Mouse (Mus musculus) embryo, embryonic 11.5 days (tissue): Measurements from ENCODE around the gene Tex9.
"Not testable (repeated sequence)": the region's sequence is repeated elsewhere in the genome, so short reads cannot be mapped to it uniquely, and the experiment has no call there.

Experiments used
- DNase-seq: peaks from one replicate; pipeline ENCODE4 v3.0.0-alpha.2; 2012; ENCODE audit warnings: low read depth, low spot score

The Tex9 gene

DNA sequence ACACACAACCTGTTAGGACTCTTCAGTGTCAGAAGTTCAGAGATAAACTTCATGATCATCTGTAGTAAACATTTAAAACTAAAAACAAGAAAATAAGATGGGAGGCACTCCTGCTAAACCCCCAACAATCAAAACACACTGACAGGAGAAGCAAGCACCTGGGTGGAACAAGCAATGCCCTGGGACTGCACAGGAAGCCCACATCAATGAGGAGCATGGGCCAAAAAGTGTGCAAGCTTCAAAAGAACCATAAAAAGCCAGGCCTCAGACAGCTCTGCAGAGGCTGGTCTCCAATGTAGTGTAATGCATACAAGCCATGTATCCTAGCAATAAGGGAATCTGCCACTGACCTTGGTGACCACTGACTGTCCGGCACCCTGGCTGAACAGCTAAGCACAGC is 12.7 kb downstream of the Tex9 start:
- DNase-seq: no peak

GRCm38 (mm10) chr9:72477306-72477705 is 14.7 kb downstream of the Tex9 start:
- DNase-seq: no peak

GRCm38 (mm10) chr9:72475511-72475910 is 16.5 kb downstream of the Tex9 start:
- no peak for DNase-seq

DNA sequence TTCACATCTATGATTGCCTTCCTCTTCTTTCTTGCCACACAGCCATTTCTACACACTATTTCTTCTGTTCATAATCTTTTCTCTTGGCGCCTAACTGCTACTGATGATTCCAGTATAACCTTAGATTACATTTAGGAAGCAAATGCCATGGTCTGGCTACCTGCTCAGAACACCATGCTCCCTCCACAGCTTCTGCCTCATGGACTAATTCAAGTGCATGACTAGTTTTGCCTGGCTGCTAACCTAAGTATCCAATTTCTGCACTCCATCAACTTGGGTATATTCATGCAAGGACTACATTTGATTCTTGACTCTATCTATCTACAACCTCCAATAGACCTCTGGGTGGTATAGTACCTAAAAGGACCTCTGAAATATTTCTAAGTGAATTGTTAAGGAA is 22.2 kb downstream of the Tex9 start:
- no peak for DNase-seq

DNA sequence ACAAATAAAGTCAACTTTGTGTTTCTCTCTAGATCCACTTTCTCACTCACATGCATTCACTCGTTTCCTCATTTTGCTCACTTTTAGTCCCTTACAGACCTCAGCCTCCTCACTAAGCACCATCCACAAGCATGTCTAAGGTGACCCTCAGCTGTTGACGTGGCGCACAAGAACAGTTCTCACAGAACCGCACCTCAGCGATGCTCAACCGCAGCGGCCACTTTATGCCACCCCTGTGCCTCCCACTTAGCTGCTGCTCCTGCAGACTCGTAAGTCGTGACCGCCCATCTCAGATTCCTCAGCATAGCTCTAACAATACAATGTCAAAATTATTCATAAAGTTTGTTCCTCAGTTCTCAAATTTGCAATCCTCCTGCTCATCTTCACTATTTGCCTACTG is 23.4 kb downstream of the Tex9 start:
- no peak for DNase-seq

- DNase-seq: no peak
Observed at GRCm38 (mm10) chr9:72467551-72468407, 24.2 kb downstream of the Tex9 start.

- DNase-seq: no peak
Observed at GRCm38 (mm10) chr9:72465754-72466181, 26.2 kb downstream of the Tex9 start.

GRCm38 (mm10) chr9:72464806-72465205 is 27.2 kb downstream of the Tex9 start:
- DNase-seq: no peak

DNA sequence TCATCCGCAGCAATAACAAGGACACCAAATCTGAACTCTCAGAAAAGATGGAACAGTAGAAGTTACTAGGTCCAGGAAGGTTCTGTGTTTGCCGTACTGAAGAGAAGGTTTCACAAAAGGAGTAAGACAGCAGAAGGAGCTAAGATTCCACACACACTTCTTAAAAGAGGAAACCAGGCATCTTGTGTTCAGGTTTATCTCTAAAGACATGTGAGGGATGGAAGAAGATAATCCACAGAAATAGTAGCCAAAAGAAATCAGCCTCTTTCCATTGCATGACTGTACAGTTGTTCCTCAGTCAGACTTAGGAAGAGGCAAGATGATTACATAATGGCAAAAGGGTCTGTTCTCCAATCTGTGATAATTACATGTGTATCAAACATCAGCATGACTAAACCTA is 29.6 kb downstream of the Tex9 start:
- no peak for DNase-seq

- no peak for DNase-seq
Observed at GRCm38 (mm10) chr9:72460767-72461166, 31.2 kb downstream of the Tex9 start.

GRCm38 (mm10) chr9:72459703-72460102 is 32.3 kb downstream of the Tex9 start:
- DNase-seq: no peak

- DNase-seq: no peak
Observed at GRCm38 (mm10) chr9:72458233-72458632, 33.8 kb downstream of the Tex9 start.

- no peak for DNase-seq
Observed at GRCm38 (mm10) chr9:72456374-72456773, 35.6 kb downstream of the Tex9 start.

DNA sequence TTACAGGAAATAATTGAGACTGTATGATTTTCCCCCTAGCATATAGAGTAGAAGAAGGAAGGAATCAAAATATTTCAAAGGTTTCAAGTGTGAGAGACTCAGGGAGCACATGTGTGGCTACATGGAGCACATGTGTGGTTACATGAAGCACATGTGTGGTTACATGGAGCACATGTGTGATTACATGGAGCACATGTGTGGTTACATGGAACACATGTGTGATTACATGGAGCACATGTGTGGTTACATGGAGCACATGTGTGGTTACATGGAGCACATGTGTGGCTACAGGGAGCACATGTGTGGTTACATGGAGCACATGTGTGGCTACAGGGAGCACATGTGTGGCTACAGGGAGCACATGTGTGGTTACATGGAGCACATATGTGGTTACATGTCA is 37.7 kb downstream of the Tex9 start:
- not testable (repeated sequence) for DNase-seq

DNA sequence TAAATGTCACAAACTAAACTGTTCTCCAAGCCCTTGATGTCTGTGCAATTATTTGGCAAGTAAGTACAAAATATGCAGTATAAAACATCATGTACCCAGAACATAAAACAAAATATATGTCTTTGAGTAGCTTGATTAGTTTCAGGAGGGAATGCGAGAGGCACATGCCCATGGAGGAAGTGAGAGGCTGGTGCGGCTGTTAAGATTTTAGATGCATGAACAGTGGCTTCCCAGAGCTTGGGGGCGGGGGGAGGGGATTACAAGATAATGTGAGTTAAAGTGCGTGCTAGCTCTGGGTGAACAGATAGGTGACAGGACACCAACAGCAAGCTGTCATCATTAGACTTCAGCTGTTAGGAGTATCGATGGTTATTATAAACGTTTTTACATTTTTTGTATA is 40.9 kb downstream of the Tex9 start:
- DNase-seq: no peak

- no peak for DNase-seq
Observed at GRCm38 (mm10) chr9:72450363-72450762, 41.6 kb downstream of the Tex9 start.

GRCm38 (mm10) chr9:72449841-72450240 is 42.2 kb downstream of the Tex9 start:
- DNase-seq: no peak

DNA sequence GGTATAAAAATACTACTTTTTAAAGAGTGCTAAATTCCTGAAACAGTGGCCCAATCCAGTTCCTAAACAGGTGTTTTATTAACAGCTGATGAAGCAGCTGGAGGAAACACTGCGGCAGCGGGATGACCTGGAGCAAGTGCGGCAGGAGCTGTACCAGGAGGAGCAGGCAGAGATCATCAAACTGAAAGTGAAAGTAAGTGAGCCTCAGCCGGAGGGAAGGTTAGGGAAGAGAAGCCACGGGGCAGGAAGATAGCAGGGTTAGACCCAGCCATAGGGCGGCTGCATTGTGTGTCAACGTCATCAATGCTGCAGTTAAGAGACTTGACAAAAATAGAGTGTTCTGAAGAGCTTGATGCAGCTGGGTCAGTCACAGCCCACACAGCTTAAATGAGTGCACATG is 42.6 kb downstream of the Tex9 start:
- no peak for DNase-seq

DNA sequence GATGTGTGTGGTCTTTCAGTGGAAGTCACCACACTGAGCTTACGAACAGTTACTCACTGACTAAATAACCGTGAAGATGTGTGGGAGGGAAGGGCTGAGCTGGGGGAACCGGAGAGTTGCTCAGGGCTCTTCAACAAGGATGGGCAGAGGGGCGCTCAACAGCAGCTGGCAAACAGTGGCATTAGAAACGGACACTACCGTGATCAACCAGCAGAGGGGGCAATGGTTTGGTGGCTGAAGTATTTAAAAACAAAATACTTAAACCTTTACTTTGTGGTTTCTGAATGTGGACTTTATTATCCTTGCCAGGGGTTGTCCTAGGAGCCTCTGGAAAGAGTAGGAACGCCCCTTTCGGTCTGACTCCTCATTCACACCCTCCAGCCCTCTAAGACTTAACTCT is 44.0 kb downstream of the Tex9 start:
- DNase-seq: no peak

- no peak for DNase-seq
Observed at GRCm38 (mm10) chr9:72441927-72442715, 49.9 kb downstream of the Tex9 start.

DNA sequence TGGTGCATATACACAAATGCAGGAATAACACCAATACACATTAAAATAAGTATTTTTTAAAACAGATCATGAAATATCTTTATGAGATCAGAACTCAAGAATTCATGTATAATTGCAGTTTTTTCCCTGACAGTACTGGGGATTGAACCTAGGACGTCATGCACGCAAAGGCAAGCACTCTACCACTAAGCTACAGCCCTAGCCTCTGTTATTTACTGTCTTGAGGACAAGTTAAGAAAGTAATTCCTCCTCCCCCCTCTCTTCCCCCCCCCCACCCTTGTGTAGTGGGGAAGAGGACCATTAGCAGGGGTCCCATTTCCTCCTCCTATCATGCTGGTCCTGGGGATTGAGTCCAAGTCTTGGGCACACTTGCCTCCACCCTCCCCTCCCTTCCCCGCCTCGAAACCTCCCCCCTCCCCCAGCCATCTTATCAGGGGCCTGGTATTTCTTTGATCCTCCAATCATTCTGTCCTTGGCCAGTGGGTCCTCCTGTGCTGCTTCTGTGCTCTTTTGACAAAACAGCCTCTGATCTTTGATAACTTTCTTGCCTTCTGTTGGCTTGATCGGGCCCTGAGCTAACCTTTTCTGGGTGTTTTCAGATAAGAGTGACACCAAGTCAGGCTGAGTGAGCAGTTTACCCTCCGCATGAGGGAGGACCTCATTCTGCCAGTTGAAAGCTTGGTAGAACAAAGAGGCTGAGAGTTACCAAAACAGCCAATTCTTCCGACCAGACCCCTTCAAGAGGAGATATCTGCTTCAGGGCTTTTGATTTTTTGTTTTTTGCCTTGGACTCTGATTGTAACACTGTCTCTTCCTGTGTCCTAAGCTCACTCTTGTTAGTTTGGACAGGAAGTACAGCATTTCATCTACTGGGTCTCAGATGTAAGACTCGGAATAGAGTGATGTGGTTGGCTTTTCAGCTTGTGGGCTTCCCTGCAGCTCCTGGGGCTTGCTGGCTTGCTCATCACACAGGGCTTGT is 50.8 kb downstream of the Tex9 start:
- no peak for DNase-seq

DNA sequence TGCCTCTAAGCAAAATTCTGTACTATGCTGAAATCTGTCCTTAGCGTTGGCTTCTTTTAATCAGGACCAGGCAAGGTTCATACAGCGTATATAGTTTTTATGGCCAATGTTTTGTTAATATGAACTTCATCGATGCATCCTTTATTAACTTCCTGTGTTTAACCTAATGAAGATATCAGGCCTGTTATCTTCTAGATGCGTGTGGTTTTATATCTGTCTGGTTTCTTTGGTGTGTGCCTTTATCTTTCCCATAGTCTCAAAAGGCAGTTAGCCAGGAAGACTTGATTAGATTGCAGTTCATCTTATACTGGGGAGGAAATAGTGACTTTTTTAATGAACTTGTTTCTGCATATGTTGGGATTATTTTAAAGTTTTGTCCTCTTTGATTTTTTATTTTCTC is 51.7 kb downstream of the Tex9 start:
- no peak for DNase-seq
